ENCODE assay signal across 25 mouse cellular contexts in the genomic region with DNA sequence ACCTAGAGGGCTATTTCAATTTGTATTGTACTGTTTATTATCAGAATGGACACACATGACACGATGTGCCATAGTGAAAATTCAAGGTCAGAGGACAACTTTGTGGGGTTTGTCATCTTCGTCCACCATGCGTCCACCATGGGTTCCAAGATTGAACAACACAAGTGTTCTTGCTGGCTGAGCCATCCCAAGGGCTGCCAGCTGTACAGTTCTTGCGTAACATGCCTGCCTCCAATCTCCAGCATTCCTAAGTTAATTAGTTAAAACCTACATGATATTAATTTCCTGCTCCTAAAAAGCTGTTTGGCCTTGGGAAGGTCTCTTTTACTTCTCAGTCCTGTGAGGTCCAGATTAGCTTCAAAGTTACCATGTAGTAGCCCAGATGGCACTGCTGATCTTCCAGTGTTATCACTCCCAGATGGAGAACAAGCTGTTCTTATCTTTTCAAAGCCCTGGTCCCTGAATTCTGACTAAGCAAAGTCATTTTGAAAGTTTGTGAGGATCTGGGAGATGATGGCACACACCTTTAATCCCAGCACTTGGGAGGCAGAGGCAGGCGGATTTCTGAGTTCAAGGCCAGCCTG.
DNase-seq lines count a peak whose midpoint lies in the region; ATAC-seq and TF ChIP-seq lines count a peak whose summit lies in the region.
"Had no signal": no experiment of that assay in that cellular context is flagged by ENCODE, and none has a peak within 500 bp of the region (broad histone marks: within the 10 kb centered on the region; RNA-seq: fewer than 3 reads in every experiment).

No protein-coding gene starts in this region.

- no peaks in the 10 kb centered on the region for H3K4me1 ChIP-seq in midbrain, postnatal 0 days (ENCODE audit: insufficient read depth, low read length)

- no peak overlapping the region for H3K4me2 ChIP-seq in myocyte (ENCODE audit: low read depth)
- no peak overlapping the region for H3K4me2 ChIP-seq in midbrain, postnatal 0 days (ENCODE audit: low read depth, low read length, poor library complexity, severe bottlenecking)
- H3K4me2 ChIP-seq: embryonic facial prominence, embryonic 13.5 days; forebrain, embryonic 12.5 days; forebrain, embryonic 15.5 days; hindbrain, embryonic 13.5 days had no signal

- H3K9ac ChIP-seq in midbrain, postnatal 0 days (replicated peaks; ENCODE audit: low read length, poor library complexity, severe bottlenecking): no peak overlapping the region
- H3K9ac ChIP-seq: embryonic facial prominence, embryonic 13.5 days; forebrain, embryonic 12.5 days; forebrain, embryonic 15.5 days; hindbrain, embryonic 13.5 days had no signal

- H3K27me3 ChIP-seq in C2C12 (ENCODE audit: control insufficient read depth, insufficient read depth, insufficient read length) (no peaks in the 10 kb centered on the region), myocyte (ENCODE audit: control insufficient read depth, insufficient read depth, insufficient read length) (no peaks in the 10 kb centered on the region)
- H3K27me3 ChIP-seq in midbrain, postnatal 0 days (ENCODE audit: insufficient read depth, low read length): peaks cover 21% of the 10 kb centered on the region; the same call in 1 of the 2 replicates
- H3K27me3 ChIP-seq: CH12.LX; embryonic facial prominence, embryonic 13.5 days had no signal

- H3K36me3 ChIP-seq in C2C12 (ENCODE audit: control insufficient read depth, insufficient read depth) (no peaks in the 10 kb centered on the region), myocyte (ENCODE audit: control insufficient read depth, insufficient read depth) (no peaks in the 10 kb centered on the region)
- no peaks in the 10 kb centered on the region for H3K36me3 ChIP-seq in midbrain, postnatal 0 days (ENCODE audit: insufficient read depth, low read length)
- H3K36me3 ChIP-seq: embryonic facial prominence, embryonic 10.5 days; embryonic facial prominence, embryonic 13.5 days; forebrain, embryonic 12.5 days; forebrain, embryonic 15.5 days; G1E; heart, embryonic 10.5 days; hindbrain, embryonic 13.5 days had no signal

- peak overlapping the region; percentile 46; the same call in 1 of the 2 replicates for H3K27ac ChIP-seq in layer of hippocampus, adult 2 months
- no peak overlapping the region for H3K27ac ChIP-seq in midbrain, postnatal 0 days (ENCODE audit: low read depth, low read length)
- H3K27ac ChIP-seq: embryonic facial prominence, embryonic 10.5 days; embryonic facial prominence, embryonic 13.5 days; forebrain, embryonic 12.5 days; forebrain, embryonic 15.5 days; heart, embryonic 10.5 days; hindbrain, embryonic 13.5 days had no signal

- no peak for ATAC-seq in midbrain, postnatal 0 days (ENCODE audit: low FRiP score)
- ATAC-seq: activated CD4-positive, CD25-positive, alpha-beta regulatory T cell, adult 4 months; forebrain, embryonic 15.5 days; hindbrain, embryonic 16.5 days had no signal

- H3K79me2 ChIP-seq in C2C12 (ENCODE audit: control insufficient read depth, insufficient read depth): no peaks in the 10 kb centered on the region
- H3K79me2 ChIP-seq in myocyte (ENCODE audit: control insufficient read depth, insufficient read depth): no peaks in the 10 kb centered on the region

- 99% methylated on average over 5 of the region's 5 CpGs for WGBS in midbrain, postnatal 0 days

- no peak for TF ChIP-seq CTCF in layer of hippocampus, adult 2 months (conservative IDR thresholded peaks at IDR 0.05)
- TF ChIP-seq CTCF in C2C12 (IDR thresholded peaks at IDR 0.05; ENCODE audit: control insufficient read depth, insufficient read depth, insufficient read length): no peak
- TF ChIP-seq CTCF in midbrain, postnatal 0 days (IDR thresholded peaks at IDR 0.05): no peak

- H3K4me3 ChIP-seq in layer of hippocampus, adult 2 months: no peak overlapping the region
- H3K4me3 ChIP-seq in C2C12 (ENCODE audit: insufficient read depth, poor library complexity, severe bottlenecking): no peak overlapping the region
- no peak overlapping the region for H3K4me3 ChIP-seq in myocyte
- H3K4me3 ChIP-seq in midbrain, postnatal 0 days (ENCODE audit: low read depth, low read length): no peak overlapping the region
- H3K4me3 ChIP-seq: embryonic facial prominence, embryonic 10.5 days; embryonic facial prominence, embryonic 13.5 days; erythroblast, embryonic 14.5 days; forebrain, embryonic 12.5 days; forebrain, embryonic 15.5 days; heart, embryonic 10.5 days; hindbrain, embryonic 13.5 days had no signal

- H3K79me3 ChIP-seq in C2C12 (ENCODE audit: low read depth): no peaks in the 10 kb centered on the region

- no peaks in the 10 kb centered on the region for H3K9me3 ChIP-seq in midbrain, postnatal 0 days (ENCODE audit: low read length)
- H3K9me3 ChIP-seq: embryonic facial prominence, embryonic 10.5 days; embryonic facial prominence, embryonic 13.5 days; forebrain, embryonic 12.5 days; forebrain, embryonic 15.5 days; heart, embryonic 10.5 days; hindbrain, embryonic 13.5 days had no signal

- H3ac ChIP-seq in C2C12 (ENCODE audit: control insufficient read depth, insufficient read length, low read depth) (no peak overlapping the region), myocyte (ENCODE audit: control insufficient read depth, insufficient read length) (no peak overlapping the region)

- DNase-seq in layer of hippocampus, adult 2 months (ENCODE audit: low spot score in 2 of 2): no peak
- no peak for DNase-seq in layer of hippocampus, postnatal 25 days (ENCODE audit: extremely low spot score in 1 of 2, low spot score in 1 of 2)
- DNase-seq in adipocyte (ENCODE audit: low spot score): peak; percentile 26
- no peak for DNase-seq in urinary bladder, postnatal 14 days (ENCODE audit: low spot score)
- no peak for DNase-seq in midbrain, postnatal 0 days (ENCODE audit: low spot score)
- DNase-seq: adrenal gland, postnatal 10 days; cerebellum, adult 11-12 months; cerebellum, adult 8-10 months; cerebellum, postnatal 10 days; cerebellum, postnatal 36 days; embryo, embryonic 11 days; gastrocnemius, postnatal 25 days had no signal

- no peak for TF ChIP-seq POLR2A in myocyte (IDR thresholded peaks at IDR 0.05; ENCODE audit: insufficient read length, low read depth)

TF ChIP-seq in C2C12, 6 proteins besides CTCF, POLR2A, EP300 and RAD21:
- TF ChIP-seq CEBPB (IDR thresholded peaks at IDR 0.05; ENCODE audit: low read depth) (peak; percentile 92), USF1 (IDR thresholded peaks at IDR 0.05; ENCODE audit: low read depth) (no peak), MYOD1 (IDR thresholded peaks at IDR 0.05; ENCODE audit: control insufficient read depth, insufficient read length, low read depth) (peak; percentile 44), MYOG (IDR thresholded peaks at IDR 0.05; ENCODE audit: control insufficient read depth, extremely low read depth, insufficient read length) (no peak), MAX (IDR thresholded peaks at IDR 0.05) (no peak), FOSL1 (IDR thresholded peaks at IDR 0.05; ENCODE audit: insufficient read depth, low read length, poor library complexity, severe bottlenecking) (no peak)

TF ChIP-seq in myocyte, 11 proteins besides CTCF, POLR2A, EP300 and RAD21:
- no peak for TF ChIP-seq SRF (IDR thresholded peaks at IDR 0.05; ENCODE audit: control insufficient read depth, insufficient read length, low read depth)
- TF ChIP-seq MYOG (IDR thresholded peaks at IDR 0.05; ENCODE audit: control insufficient read depth in 1 of 3, insufficient read depth in 1 of 3, insufficient read length in 2 of 3, low read depth in 2 of 3): peak in 1 of 3 experiments; percentile 70
- no peak for TF ChIP-seq MAX (IDR thresholded peaks at IDR 0.05; ENCODE audit: low read depth)
- no peak for TF ChIP-seq E2F4 (IDR thresholded peaks at IDR 0.05; ENCODE audit: insufficient read depth)
- no peak for TF ChIP-seq TCF3 (IDR thresholded peaks at IDR 0.05; ENCODE audit: insufficient read length, low read depth)
- TF ChIP-seq CEBPB (IDR thresholded peaks at IDR 0.05; ENCODE audit: insufficient read depth, poor library complexity, severe bottlenecking): peak; percentile 97
- TF ChIP-seq REST (IDR thresholded peaks at IDR 0.05; ENCODE audit: insufficient read depth, insufficient read length): no peak
- peak in 2 of 3 experiments; percentile 78 for TF ChIP-seq MYOD1 (IDR thresholded peaks at IDR 0.05; ENCODE audit: control insufficient read depth in 1 of 3, insufficient read length in 2 of 3, low read depth in 2 of 3)
